Mouse (Mus musculus) heart, adult 2 months (tissue): ENCODE measurements around the gene Tmem165.

Experiments used
- CTCF ChIP-seq: fragments of 200-600 bp; IDR thresholded peaks from 2 replicates; pipeline ENCODE4 v1.8.1; 2022; ENCODE audit warnings: antibody characterized with exemption, mild to moderate bottlenecking, moderate library complexity
- EP300 ChIP-seq: fragments of 200-500 bp; IDR thresholded peaks from 2 replicates; pipeline ENCODE4 v1.6.1; 2011; ENCODE audit warnings: low read depth, low read length, control low read depth; ENCODE audit not compliant: insufficient read depth
- POLR2A ChIP-seq: fragments of 200-500 bp; IDR thresholded peaks from 2 replicates; pipeline ENCODE4 v1.6.1; 2011; ENCODE audit warnings: mild to moderate bottlenecking, low read depth, low read length, control low read depth; ENCODE audit not compliant: insufficient read depth

DNA sequence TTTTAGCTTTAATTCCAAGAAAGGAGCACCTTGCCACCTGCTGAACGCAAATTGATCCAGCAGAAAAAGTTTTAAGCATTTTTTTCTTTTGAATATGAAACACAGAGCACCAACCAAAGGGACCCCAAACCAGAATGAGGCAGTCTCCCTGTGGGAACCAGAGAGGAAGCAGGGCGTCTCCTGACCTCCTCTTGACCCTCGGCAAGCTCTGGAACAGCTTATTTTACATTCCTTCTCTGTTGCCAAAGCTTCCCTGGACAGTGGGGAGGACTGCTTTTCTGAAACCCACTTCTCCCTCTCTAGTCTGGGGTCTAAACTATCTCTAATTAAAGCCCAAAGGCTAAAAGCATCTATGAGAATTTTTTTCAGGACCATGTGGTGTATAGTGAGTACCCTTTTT is 7.3 kb upstream of the Tmem165 start:
- TF ChIP-seq CTCF: no peak
- TF ChIP-seq POLR2A: no peak
- TF ChIP-seq EP300: no peak
